Mouse (Mus musculus): Measurements from ENCODE around the gene Blcap. TPM values are rescaled to one million over a fixed set of nuclear protein-coding genes. Genes with fewer than 3 reads are reported as not detected.

Blcap gene
- polyA plus RNA-seq, 1 experiment from 2014 or later: 51.9 TPM

Small RNAs within 50 kb of the gene (microRNA-seq; reads per million reads assigned to microRNA genes)
- gene Gm23134: 6.0 reads per million, percentile 35 among the genes with 10 or more reads in this experiment

Other genes with a start within 250 kb of the Blcap start
- 0.68 TPM in 1 of 2 replicates, not detected in the other for gene Ghrh, start 223.8 kb downstream of the Blcap start, polyA plus RNA-seq (2014; fragmentation: Nextera tagmentation; extraction: Ambion mirVana)
- gene Manbal, start 203.7 kb downstream of the Blcap start, polyA plus RNA-seq (2014; fragmentation: Nextera tagmentation; extraction: Ambion mirVana): 43.3 and 48.9 TPM in 2 replicates
- gene Src, start 152.8 kb downstream of the Blcap start, polyA plus RNA-seq (2014; fragmentation: Nextera tagmentation; extraction: Ambion mirVana): 15.4 and 17.5 TPM in 2 replicates
- 410 and 452 TPM in 2 replicates for gene Nnat, start 11.2 kb downstream of the Blcap start, polyA plus RNA-seq (2014; fragmentation: Nextera tagmentation; extraction: Ambion mirVana)
- gene Ctnnbl1, start 166.1 kb upstream of the Blcap start, polyA plus RNA-seq (2014; fragmentation: Nextera tagmentation; extraction: Ambion mirVana): 50.5 and 57.3 TPM in 2 replicates

Measured in intestine, embryonic 14.5 days (tissue).